Mouse (Mus musculus): ENCODE measurements around the gene Bckdha. TPM values are rescaled to one million over a fixed set of nuclear protein-coding genes. Genes with fewer than 3 reads are reported as not detected.

Bckdha gene
- polyA plus RNA-seq, 1 experiment from 2014 or later, result 59.2 TPM

DNA sequence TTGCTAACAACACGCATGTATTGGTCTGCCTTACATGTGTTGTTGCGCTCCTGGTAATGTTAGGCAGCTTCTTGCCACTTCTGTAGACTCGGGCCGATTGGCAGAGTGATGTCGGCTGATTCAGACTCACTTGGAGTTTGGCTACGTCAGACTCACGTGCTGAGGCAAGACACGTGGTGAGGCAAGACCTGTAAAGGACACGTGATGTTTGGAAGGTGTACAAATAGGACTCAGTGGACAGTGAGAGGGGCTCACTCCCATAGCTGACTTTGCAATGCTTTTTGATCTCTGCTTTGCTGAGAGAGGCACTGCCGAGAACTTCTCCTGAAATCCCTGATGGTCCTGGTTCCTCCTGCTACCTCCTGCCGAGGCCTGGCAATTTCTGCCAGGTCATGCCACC, 58.1 kb downstream of the Bckdha start:
- no peak for ATAC-seq (ENCODE audit: insufficient number of reproducible peaks, insufficient read depth, low FRiP score, low TSS enrichment)

DNA sequence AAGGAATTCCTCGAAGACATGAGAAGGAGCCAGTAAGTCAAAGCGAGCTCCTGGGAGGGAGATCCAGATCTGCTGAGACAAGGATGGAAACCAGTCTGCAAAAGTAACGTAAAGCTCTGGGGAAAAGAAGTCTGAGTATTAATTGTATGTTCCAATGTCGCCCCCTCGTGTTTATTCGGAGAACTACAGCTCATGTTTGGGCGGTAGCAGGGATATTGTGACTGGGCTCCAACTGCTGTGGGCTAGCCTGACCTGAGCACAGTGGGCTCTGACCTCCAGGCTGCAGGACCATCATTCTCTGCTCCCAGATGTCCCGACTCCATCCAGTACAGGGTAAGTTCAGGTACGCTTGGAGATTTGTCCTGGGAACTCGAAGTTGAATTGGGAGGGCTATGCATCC, 59.1 kb downstream of the Bckdha start:
- no peaks in the 10 kb centered on the region for H3K36me3 ChIP-seq
- 15% methylated on average over 10 of the region's 10 CpGs for WGBS
- no peak for ATAC-seq (ENCODE audit: insufficient number of reproducible peaks, insufficient read depth, low FRiP score, low TSS enrichment)
- H3K27ac ChIP-seq, result no peak overlapping the region
- no peaks in the 10 kb centered on the region for H3K4me1 ChIP-seq
- no peak overlapping the region for H3K9ac ChIP-seq
- no peak overlapping the region for H3K4me3 ChIP-seq
- H3K27me3 ChIP-seq, result no peaks in the 10 kb centered on the region
- H3K4me2 ChIP-seq (replicated peaks), result no peak overlapping the region
- no peaks in the 10 kb centered on the region for H3K9me3 ChIP-seq

More for the DNA sequence above, 58.1 kb downstream of the Bckdha start:
- Histone ChIP-seq H3K9ac (no peak overlapping the region), H3K9me3 (no peaks in the 10 kb centered on the region), H3K4me2 (replicated peaks) (no peak overlapping the region), H3K27me3 (no peaks in the 10 kb centered on the region), H3K27ac (no peak overlapping the region), H3K4me1 (no peaks in the 10 kb centered on the region), H3K4me3 (no peak overlapping the region), H3K36me3 (no peaks in the 10 kb centered on the region)
- WGBS, result 84% methylated on average over 11 of the region's 11 CpGs

GRCm38 (mm10) chr7:25593859-25594258, 64.9 kb downstream of the Bckdha start:
- 80% methylated on average over 3 of the region's 3 CpGs for WGBS
- Histone ChIP-seq H3K9ac (no peak overlapping the region), H3K27ac (no peak overlapping the region), H3K4me1 (no peaks in the 10 kb centered on the region), H3K4me2 (replicated peaks) (no peak overlapping the region), H3K27me3 (no peaks in the 10 kb centered on the region), H3K36me3 (no peaks in the 10 kb centered on the region), H3K9me3 (no peaks in the 10 kb centered on the region), H3K4me3 (no peak overlapping the region)
- ATAC-seq (ENCODE audit: insufficient number of reproducible peaks, insufficient read depth, low FRiP score, low TSS enrichment), result no peak

DNA sequence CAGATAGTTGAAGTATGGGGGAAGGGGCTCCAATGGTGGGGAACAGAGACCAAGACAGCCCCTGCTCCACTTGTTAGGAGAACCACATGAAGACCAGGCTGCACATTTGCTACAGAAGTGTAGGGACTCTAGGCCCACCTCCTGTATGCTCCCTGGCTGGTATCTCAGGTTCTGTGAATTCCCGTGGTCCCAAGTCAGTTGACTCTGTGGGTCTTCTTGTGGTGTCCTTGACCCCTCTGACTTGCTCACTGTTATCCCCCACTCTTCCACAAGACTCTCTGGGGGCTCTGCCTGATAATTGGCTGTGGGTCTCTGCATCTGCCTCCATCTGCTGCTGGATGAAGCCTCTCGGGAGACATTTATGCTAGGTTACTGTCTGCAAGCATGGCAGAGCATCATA, 67.6 kb downstream of the Bckdha start:
- H3K4me2 ChIP-seq (replicated peaks), result no peak overlapping the region
- no peak overlapping the region for H3K4me3 ChIP-seq
- H3K27me3 ChIP-seq, result no peaks in the 10 kb centered on the region
- no peak for ATAC-seq (ENCODE audit: insufficient number of reproducible peaks, insufficient read depth, low FRiP score, low TSS enrichment)
- H3K27ac ChIP-seq, result no peak overlapping the region
- H3K36me3 ChIP-seq, result no peaks in the 10 kb centered on the region
- H3K9ac ChIP-seq, result no peak overlapping the region
- H3K9me3 ChIP-seq, result no peaks in the 10 kb centered on the region
- WGBS, result 86% methylated on average over 2 of the region's 2 CpGs
- no peaks in the 10 kb centered on the region for H3K4me1 ChIP-seq

DNA sequence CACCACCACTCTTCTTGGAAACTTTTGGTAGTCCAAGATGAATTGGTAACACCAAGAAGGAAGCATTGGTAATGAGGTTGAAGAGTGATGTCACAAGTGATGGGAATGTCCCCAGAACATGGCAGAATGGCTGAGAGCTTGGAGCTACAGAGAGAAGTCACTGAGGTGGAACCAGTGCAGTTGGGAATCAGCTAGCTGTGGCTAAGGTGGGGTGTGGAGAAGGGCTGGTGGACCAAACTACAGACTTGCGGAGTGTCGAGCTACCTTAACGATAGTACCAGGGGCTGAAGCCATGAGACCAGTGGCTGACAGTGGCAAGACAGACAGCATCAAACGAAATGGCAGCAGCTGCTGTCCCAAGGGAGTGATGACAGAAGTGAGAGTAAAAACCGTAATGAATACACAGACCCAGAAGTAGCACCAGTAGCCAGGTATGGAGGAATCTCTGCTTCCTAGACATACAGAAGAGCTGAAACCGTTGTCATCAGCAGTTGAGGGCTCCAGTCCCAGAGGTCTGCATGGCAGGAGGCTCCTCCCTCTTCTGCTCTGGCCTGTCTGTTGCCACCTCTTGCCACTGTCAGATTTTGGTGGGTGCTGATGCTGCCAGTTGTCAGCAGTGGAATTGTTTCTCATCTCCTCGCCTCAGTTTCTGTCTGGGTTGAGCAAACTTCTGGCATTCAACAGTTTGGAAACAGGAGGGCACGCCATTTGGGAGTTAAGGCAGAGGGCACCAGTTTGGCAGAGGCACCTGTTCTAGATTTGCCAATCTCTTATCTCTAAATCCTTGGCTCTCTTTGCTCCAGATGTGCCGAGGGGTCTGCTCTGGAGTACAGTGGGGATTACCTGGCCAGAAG, 73.2 kb downstream of the Bckdha start:
- H3K4me2 ChIP-seq (replicated peaks), result no peak overlapping the region
- 75% methylated on average over 9 of the region's 9 CpGs for WGBS
- ATAC-seq (ENCODE audit: insufficient number of reproducible peaks, insufficient read depth, low FRiP score, low TSS enrichment), result no peak
- no peaks in the 10 kb centered on the region for H3K36me3 ChIP-seq
- no peak overlapping the region for H3K9ac ChIP-seq
- H3K9me3 ChIP-seq, result no peaks in the 10 kb centered on the region
- no peaks in the 10 kb centered on the region for H3K27me3 ChIP-seq
- H3K4me1 ChIP-seq, result no peaks in the 10 kb centered on the region
- H3K4me3 ChIP-seq, result no peak overlapping the region
- no peak overlapping the region for H3K27ac ChIP-seq

DNA sequence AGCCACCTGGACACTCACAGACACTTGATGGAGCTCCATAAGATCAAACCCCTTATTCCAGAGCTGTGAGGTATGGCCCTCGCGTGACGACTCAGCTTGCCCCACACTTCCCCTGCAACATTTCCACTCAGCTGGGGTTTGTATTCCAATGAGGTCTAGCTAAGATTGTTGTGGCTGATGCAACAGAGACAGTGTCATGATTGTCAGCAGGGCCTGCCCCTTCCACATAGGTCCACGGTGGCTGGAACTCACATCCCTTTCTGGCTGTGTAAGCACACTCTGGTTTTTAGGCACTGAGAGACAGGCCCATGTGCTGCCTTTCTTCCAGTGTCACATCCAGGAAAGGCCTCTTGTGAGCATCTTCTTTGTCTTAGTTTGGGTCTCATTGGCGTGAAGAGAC, 74.1 kb downstream of the Bckdha start:
- H3K4me1 ChIP-seq, result no peaks in the 10 kb centered on the region
- no peak overlapping the region for H3K4me3 ChIP-seq
- H3K9me3 ChIP-seq, result no peaks in the 10 kb centered on the region
- no peaks in the 10 kb centered on the region for H3K36me3 ChIP-seq
- no peak overlapping the region for H3K27ac ChIP-seq
- H3K4me2 ChIP-seq (replicated peaks), result no peak overlapping the region
- no peak for ATAC-seq (ENCODE audit: insufficient number of reproducible peaks, insufficient read depth, low FRiP score, low TSS enrichment)
- WGBS, result 77% methylated on average over 5 of the region's 5 CpGs
- H3K9ac ChIP-seq, result no peak overlapping the region
- no peaks in the 10 kb centered on the region for H3K27me3 ChIP-seq

- Histone ChIP-seq H3K9ac (no peak overlapping the region), H3K9me3 (no peaks in the 10 kb centered on the region), H3K4me1 (no peaks in the 10 kb centered on the region), H3K27me3 (no peaks in the 10 kb centered on the region), H3K4me3 (no peak overlapping the region), H3K4me2 (replicated peaks) (no peak overlapping the region), H3K27ac (no peak overlapping the region), H3K36me3 (no peaks in the 10 kb centered on the region)
- WGBS, result 84% methylated on average over 15 of the region's 15 CpGs
- no peak for ATAC-seq (ENCODE audit: insufficient number of reproducible peaks, insufficient read depth, low FRiP score, low TSS enrichment)
Measured at GRCm38 (mm10) chr7:25582301-25582810, 76.4 kb downstream of the Bckdha start.

Other genes with a start within 250 kb of the Bckdha start
- gene Cxcl17, start 246.1 kb downstream of the Bckdha start, polyA plus RNA-seq (2016; fragmentation: Nextera tagmentation; extraction: Ambion mirVana), result 0.59 and 1.1 TPM in 2 replicates
- 0.94 and 1.1 TPM in 2 replicates for gene Ceacam1, start 181.4 kb downstream of the Bckdha start, polyA plus RNA-seq (2016; fragmentation: Nextera tagmentation; extraction: Ambion mirVana)
- 0.06 TPM in 1 of 2 replicates, not detected in the other for gene Ceacam2, start 119.1 kb downstream of the Bckdha start, polyA plus RNA-seq (2016; fragmentation: Nextera tagmentation; extraction: Ambion mirVana)
- not detected in 2 replicates for gene Erich4, start 43.1 kb downstream of the Bckdha start, polyA plus RNA-seq (2016; fragmentation: Nextera tagmentation; extraction: Ambion mirVana)
- 39.0 and 40.5 TPM in 2 replicates for gene Dmac2, start 39.6 kb downstream of the Bckdha start, polyA plus RNA-seq (2016; fragmentation: Nextera tagmentation; extraction: Ambion mirVana)
- gene B3gnt8, start 32.3 kb downstream of the Bckdha start, polyA plus RNA-seq (2016; fragmentation: Nextera tagmentation; extraction: Ambion mirVana), result 3.4 and 3.6 TPM in 2 replicates
- 75.6 and 80.6 TPM in 2 replicates for gene Exosc5, start 183 bp upstream of the Bckdha start, polyA plus RNA-seq (2016; fragmentation: Nextera tagmentation; extraction: Ambion mirVana)
- 3.7 and 3.8 TPM in 2 replicates for gene Tmem91, start 16.2 kb upstream of the Bckdha start, polyA plus RNA-seq (2016; fragmentation: Nextera tagmentation; extraction: Ambion mirVana)
- 27.8 and 28.7 TPM in 2 replicates for gene B9d2, start 21.8 kb upstream of the Bckdha start, polyA plus RNA-seq (2016; fragmentation: Nextera tagmentation; extraction: Ambion mirVana)
- 2.5 and 3.6 TPM in 2 replicates for gene Tgfb1, start 28.0 kb upstream of the Bckdha start, polyA plus RNA-seq (2016; fragmentation: Nextera tagmentation; extraction: Ambion mirVana)
- 23.7 and 24.6 TPM in 2 replicates for gene Ccdc97, start 60.1 kb upstream of the Bckdha start, polyA plus RNA-seq (2016; fragmentation: Nextera tagmentation; extraction: Ambion mirVana)
- gene Hnrnpul1, start 95.8 kb upstream of the Bckdha start, polyA plus RNA-seq (2016; fragmentation: Nextera tagmentation; extraction: Ambion mirVana), result 68.1 and 72.8 TPM in 2 replicates
- 71.1 and 76.0 TPM in 2 replicates for gene Axl, start 129.7 kb upstream of the Bckdha start, polyA plus RNA-seq (2016; fragmentation: Nextera tagmentation; extraction: Ambion mirVana)
- gene Cyp2s1, start 157.9 kb upstream of the Bckdha start, polyA plus RNA-seq (2016; fragmentation: Nextera tagmentation; extraction: Ambion mirVana), result 4.2 and 5.3 TPM in 2 replicates
- not detected in 2 replicates for gene Cyp2b10, start 238.6 kb upstream of the Bckdha start, polyA plus RNA-seq (2016; fragmentation: Nextera tagmentation; extraction: Ambion mirVana)

Data from embryonic facial prominence, embryonic 12.5 days (tissue).